Mouse (Mus musculus) heart, postnatal 0 days (tissue): ENCODE results near the gene Abcf3. TPM values are rescaled to one million over a fixed set of nuclear protein-coding genes. Genes with fewer than 3 reads are reported as not detected.

ENCODE experiments used
- ATAC-seq: fragments of 200-750 bp; cut with Nextera tagmentation; 2 replicates; pipeline ENCODE4 v1.8.0; 2017; ENCODE audit warnings: low read depth, moderate number of reproducible peaks, moderate library complexity; ENCODE audit not compliant: insufficient read depth
- DNase-seq: peaks from one replicate; pipeline ENCODE4 v3.0.0-alpha.2; 2016; ENCODE audit warnings: low spot score
- H3K27ac ChIP-seq: fragments of 300-500 bp; sonication (generic); 2 replicates; pipeline ENCODE4 v1.5.1; 2014; ENCODE audit warnings: low read depth, mild to moderate bottlenecking
- H3K27me3 ChIP-seq: fragments of 300-500 bp; sonication (generic); 2 replicates; pipeline ENCODE4 v1.6.1; 2014; ENCODE audit warnings: low read length, mixed read lengths; ENCODE audit not compliant: control insufficient read depth, insufficient read depth
- H3K36me3 ChIP-seq: fragments of 300-500 bp; sonication (generic); replicated peaks from 2 replicates; pipeline ENCODE4 v1.6.1; 2014; ENCODE audit warnings: low read length, mixed read lengths; ENCODE audit not compliant: control insufficient read depth, insufficient read depth
- H3K4me1 ChIP-seq: fragments of 300-500 bp; sonication (generic); 2 replicates; pipeline ENCODE4 v1.6.1; 2014; ENCODE audit warnings: antibody characterized with exemption; ENCODE audit not compliant: control insufficient read depth, insufficient read depth
- H3K4me2 ChIP-seq: fragments of 300-500 bp; sonication (generic); 2 replicates; pipeline ENCODE4 v1.6.1; 2014; ENCODE audit warnings: low read depth, mild to moderate bottlenecking, low read length, moderate library complexity
- H3K4me3 ChIP-seq: fragments of 300-500 bp; sonication (generic); 2 replicates; pipeline ENCODE4 v1.5.1; 2014; ENCODE audit warnings: low read depth, low read length
- H3K9ac ChIP-seq: fragments of 300-500 bp; sonication (generic); replicated peaks from 2 replicates; pipeline ENCODE4 v1.6.1; 2014; ENCODE audit warnings: low read depth, low read length, mixed read lengths
- H3K9me3 ChIP-seq: fragments of 300-500 bp; sonication (generic); replicated peaks from 2 replicates; pipeline ENCODE4 v1.6.1; 2016; ENCODE audit warnings: low read length; ENCODE audit not compliant: control insufficient read depth
- CTCF ChIP-seq: IDR thresholded peaks from 2 replicates; pipeline ENCODE4 v1.5.1; 2016; ENCODE audit warnings: antibody characterized with exemption, control low read depth, low read depth
- EP300 ChIP-seq: IDR thresholded peaks from 2 replicates; pipeline ENCODE4 v1.6.1; 2016; ENCODE audit warnings: antibody characterized with exemption, low read depth
- WGBS: fragments of 180-500 bp; shearing (Covaris S2); extraction: QIAGEN DNeasy Blood & Tissue Kit; methylation state at CpG from one replicate; pipeline ENCODE4 v1.1.7; 2014; 5-methylcytosine and 5-hydroxymethylcytosine counted together
- polyA plus RNA-seq: library from polyadenylated mRNA; unstranded; fragments of >200 nt; fragmentation: Nextera tagmentation; extraction: Ambion mirVana; gene quantifications from 2 replicates; pipeline ENCODE4 v1.2.1, GENCODE M21; 2015
- total RNA-seq: library from RNA; depleted of rRNA; stranded (reverse); fragments of >200 nt; gene quantifications from 2 replicates; pipeline ENCODE4 v1.2.3, GENCODE M21; 2014; ENCODE audit warnings: low replicate concordance

Abcf3 gene
- total and polyA plus RNA-seq, 2 experiments from 2014 or later: 42.2 to 47.1 TPM

DNA sequence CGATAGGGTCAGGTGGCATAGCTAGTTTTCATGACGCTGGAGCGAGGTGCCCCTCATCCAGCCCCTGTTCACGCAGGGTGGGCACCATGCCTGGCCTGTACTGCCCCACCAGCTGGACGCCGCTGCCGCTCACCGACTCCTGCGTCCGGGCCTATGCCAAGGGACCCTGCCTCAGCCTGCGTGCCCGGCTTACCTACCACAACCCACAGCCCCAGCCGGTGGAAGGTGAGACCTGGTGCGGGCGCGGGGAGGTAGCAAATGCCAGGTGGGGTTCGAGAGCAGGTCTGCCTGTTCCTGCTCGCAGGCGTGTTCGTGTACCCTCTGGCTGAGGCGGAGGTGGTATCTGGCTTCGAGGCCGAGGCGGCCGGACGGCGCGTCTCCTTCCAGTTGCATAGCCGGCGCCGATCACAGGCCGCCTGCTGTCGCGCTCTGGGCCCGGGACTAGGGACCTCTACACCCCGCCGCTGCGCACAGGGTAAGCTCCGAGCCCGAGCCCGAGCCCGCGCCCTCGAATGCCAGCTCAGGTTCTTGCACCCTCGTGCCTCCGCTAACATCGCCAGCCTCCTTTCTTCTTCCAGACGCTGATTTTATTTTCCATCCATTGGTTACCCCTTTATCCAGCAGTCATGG, 42.8 kb downstream of the Abcf3 start:
- Histone ChIP-seq H3K4me2 (peak overlapping the region; percentile 12; the same call in 1 of the 2 replicates), H3K27me3 (peaks cover 62% of the 10 kb centered on the region), H3K27ac (no peak overlapping the region), H3K36me3 (no peaks in the 10 kb centered on the region), H3K9ac (no peak overlapping the region), H3K4me1 (peaks cover 11% of the 10 kb centered on the region; the same call in 1 of the 2 replicates), H3K9me3 (no peaks in the 10 kb centered on the region), H3K4me3 (peak overlapping the region; percentile 15; the same call in 1 of the 2 replicates)
- no peak for DNase-seq
- no peak for ATAC-seq
- no peak for TF ChIP-seq EP300
- TF ChIP-seq CTCF: no peak
- 5% methylated on average over 48 of the region's 48 CpGs for WGBS

DNA sequence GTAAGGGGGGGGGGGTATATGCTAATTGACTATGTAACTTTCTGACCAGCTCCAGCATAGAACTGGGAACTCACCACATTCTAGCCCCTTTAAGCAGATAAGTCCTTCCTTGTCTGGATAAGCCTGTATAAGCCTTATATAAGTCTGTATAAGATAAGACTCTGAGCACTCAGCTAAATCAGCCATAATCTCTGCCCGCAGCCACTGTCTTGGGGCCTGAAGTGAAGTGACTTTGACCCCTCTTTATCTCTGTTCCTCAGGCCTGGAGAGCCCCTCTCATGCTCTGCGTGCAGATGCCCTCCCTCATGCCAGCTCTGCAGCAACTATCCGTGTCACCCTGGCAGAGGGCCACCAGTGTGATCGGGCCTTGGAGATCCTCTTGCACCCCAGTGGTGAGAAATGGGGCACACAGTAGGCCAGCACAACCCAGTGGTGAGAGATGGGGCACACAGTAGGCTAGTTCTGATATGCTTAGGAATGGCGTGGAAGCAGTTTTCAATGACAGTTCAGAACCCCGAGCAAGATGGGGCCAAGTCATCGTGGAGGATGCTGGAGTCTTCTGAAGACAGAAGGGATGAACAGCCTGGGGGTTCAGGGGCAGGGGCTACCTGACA, 46.8 kb downstream of the Abcf3 start:
- Histone ChIP-seq H3K27me3 (peaks cover 44% of the 10 kb centered on the region), H3K4me3 (no peak overlapping the region), H3K4me2 (no peak overlapping the region), H3K27ac (no peak overlapping the region), H3K9me3 (no peaks in the 10 kb centered on the region), H3K4me1 (peaks cover 5% of the 10 kb centered on the region; the same call in 1 of the 2 replicates), H3K36me3 (no peaks in the 10 kb centered on the region), H3K9ac (no peak overlapping the region)
- no peak for TF ChIP-seq EP300
- TF ChIP-seq CTCF: no peak
- ATAC-seq: no peak
- no peak for DNase-seq
- 66% methylated on average over 7 of the region's 7 CpGs for whole genome bisulfite sequencing

DNA sequence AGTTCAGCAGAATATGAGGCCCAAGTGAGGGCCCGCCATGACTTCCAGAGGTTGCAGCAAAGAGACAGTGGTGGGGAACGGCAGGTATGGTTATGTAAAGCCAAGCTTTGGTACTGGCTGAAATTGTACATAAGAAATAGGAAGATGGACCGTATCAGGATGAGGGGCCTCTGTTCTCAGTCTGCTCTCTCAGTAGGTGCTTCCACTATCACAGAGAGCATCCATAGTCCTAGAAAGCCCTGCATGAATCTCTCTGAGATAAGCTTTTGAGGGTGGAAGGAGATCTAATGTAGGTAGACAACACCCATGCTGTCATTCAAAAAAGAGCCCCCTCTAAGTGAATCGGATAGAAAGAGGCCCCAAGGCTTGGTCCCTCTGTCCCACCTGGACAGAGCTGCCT, 47.4 kb downstream of the Abcf3 start:
- 76% methylated on average over 4 of the region's 4 CpGs for whole genome bisulfite sequencing
- ATAC-seq (no peak), DNase-seq (no peak)
- Histone ChIP-seq H3K27ac (no peak overlapping the region), H3K4me1 (no peaks in the 10 kb centered on the region; the same call in 1 of the 2 replicates), H3K4me2 (no peak overlapping the region), H3K4me3 (no peak overlapping the region), H3K9ac (no peak overlapping the region), H3K9me3 (no peaks in the 10 kb centered on the region), H3K36me3 (no peaks in the 10 kb centered on the region), H3K27me3 (peaks cover 38% of the 10 kb centered on the region)
- TF ChIP-seq CTCF (no peak), EP300 (no peak)

DNA sequence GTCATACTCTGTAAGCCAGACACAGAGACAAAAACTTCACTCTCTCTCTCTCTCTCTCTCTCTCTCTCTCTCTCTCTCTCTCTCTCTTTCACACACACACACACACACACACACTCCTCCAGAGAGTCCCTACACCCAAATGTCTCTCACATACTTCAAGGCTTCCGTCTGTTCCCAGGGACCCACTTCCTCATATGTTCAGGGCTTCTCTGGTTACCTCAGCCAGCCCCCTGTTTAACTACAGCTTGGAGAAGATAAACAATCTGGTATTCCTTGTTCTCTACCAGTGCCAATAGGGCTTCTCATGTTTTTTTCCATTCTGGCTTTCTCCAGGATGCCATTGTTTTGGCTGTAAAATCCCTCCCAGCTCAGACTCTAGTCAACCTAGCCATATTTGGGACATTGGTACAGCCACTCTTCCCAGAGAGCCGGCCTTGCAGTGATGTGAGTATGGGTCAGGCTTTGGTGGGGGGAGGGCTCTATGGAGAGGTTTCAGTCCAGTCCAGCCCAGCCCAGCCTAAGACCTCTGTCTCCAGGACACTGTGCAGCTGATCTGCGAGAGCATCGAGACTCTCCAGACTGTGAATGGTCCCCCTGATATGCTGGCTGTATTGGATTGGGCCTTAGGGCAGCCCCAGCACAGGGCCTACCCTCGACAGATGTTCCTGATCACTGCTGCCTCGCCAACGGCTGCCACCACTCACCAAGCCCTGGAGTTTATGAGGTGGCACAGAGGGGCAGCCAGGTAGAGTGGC, 48.5 kb downstream of the Abcf3 start:
- Histone ChIP-seq H3K36me3 (no peaks in the 10 kb centered on the region), H3K4me2 (no peak overlapping the region), H3K9me3 (no peaks in the 10 kb centered on the region), H3K4me1 (no peaks in the 10 kb centered on the region), H3K9ac (no peak overlapping the region), H3K27me3 (peaks cover 27% of the 10 kb centered on the region), H3K4me3 (no peak overlapping the region), H3K27ac (no peak overlapping the region)
- no peak for DNase-seq
- TF ChIP-seq CTCF (no peak), EP300 (no peak)
- ATAC-seq: no peak
- WGBS: 54% methylated on average over 7 of the region's 7 CpGs

DNA sequence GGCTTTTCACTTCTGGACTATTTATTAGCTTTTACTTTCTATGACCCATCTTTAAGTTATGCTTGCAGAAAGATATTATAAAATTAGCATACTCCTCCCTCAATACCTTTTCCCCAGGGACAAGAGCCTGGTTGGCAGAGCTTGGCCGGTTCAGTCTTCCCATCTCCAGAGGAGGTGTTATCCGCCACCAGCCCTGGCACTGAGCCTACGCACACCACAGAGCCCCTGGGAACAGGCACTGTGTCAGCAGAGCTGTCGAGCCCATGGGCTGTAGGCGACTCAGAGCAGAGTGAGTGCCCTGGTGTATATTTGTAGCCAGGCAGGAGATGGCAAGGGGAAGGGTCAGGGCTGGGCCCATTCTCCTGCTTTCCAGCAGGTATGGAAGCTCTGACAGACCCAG, 52.1 kb downstream of the Abcf3 start:
- no peaks in the 10 kb centered on the region for H3K9me3 ChIP-seq
- no peak overlapping the region for H3K9ac ChIP-seq
- H3K27me3 ChIP-seq: 0 out of 2 replicates have a peak, but pooled peaks cover 7% of the 10 kb centered on the region
- no peak overlapping the region for H3K27ac ChIP-seq
- TF ChIP-seq CTCF (no peak), EP300 (no peak)
- H3K4me3 ChIP-seq: no peak overlapping the region
- no peak for ATAC-seq
- H3K36me3 ChIP-seq: peaks cover 7% of the 10 kb centered on the region
- DNase-seq: no peak
- WGBS: 51% methylated on average over 5 of the region's 5 CpGs
- H3K4me2 ChIP-seq: no peak overlapping the region
- no peaks in the 10 kb centered on the region for H3K4me1 ChIP-seq
